Mouse (Mus musculus): ENCODE measurements around the gene Ccnb1ip1. TPM values are rescaled to one million over a fixed set of nuclear protein-coding genes. Genes with fewer than 3 reads are reported as not detected.
"Not testable (repeated sequence)": the region's sequence is repeated elsewhere in the genome, so short reads cannot be mapped to it uniquely, and the experiment has no call there.

The Ccnb1ip1 gene
- polyA plus RNA-seq, 1 experiment = not detected

GRCm38 (mm10) chr14:50813060-50813459 lies 5.5 kb upstream of the Ccnb1ip1 start:
- no peak for TF ChIP-seq CTCF (IDR thresholded peaks at IDR 0.05; ENCODE audit: insufficient read depth, low read depth, low read length)
- no peak for TF ChIP-seq POLR2A (IDR thresholded peaks at IDR 0.05; ENCODE audit: insufficient read depth, low read depth, low read length)
- Histone ChIP-seq H3K27ac (ENCODE audit: insufficient read depth, low read depth, low read length) (no peak overlapping the region), H3K4me1 (ENCODE audit: control insufficient read depth, insufficient read depth, low read length) (peaks cover 3% of the 10 kb centered on the region; the same call in 1 of the 2 replicates), H3K4me3 (ENCODE audit: insufficient read depth, low read depth, low read length) (no peak overlapping the region)
- 91% methylated on average over 2 of the region's 2 CpGs for WGBS

- H3K4me1 ChIP-seq (ENCODE audit: control insufficient read depth, insufficient read depth, low read length); H3K27ac ChIP-seq (ENCODE audit: insufficient read depth, low read depth, low read length); H3K4me3 ChIP-seq (ENCODE audit: insufficient read depth, low read depth, low read length): not testable (repeated sequence)
- WGBS = 79% methylated on average over 5 of the region's 5 CpGs
Observed at GRCm38 (mm10) chr14:50806469-50806868, 1.1 kb downstream of the Ccnb1ip1 start.

GRCm38 (mm10) chr14:50804683-50805082 lies 2.8 kb downstream of the Ccnb1ip1 start:
- no peak overlapping the region for H3K4me3 ChIP-seq (ENCODE audit: insufficient read depth, low read depth, low read length)
- TF ChIP-seq POLR2A (IDR thresholded peaks at IDR 0.05; ENCODE audit: insufficient read depth, low read depth, low read length) (no peak), CTCF (IDR thresholded peaks at IDR 0.05; ENCODE audit: insufficient read depth, low read depth, low read length) (no peak)
- H3K27ac ChIP-seq (ENCODE audit: insufficient read depth, low read depth, low read length) = no peak overlapping the region
- H3K4me1 ChIP-seq (ENCODE audit: control insufficient read depth, insufficient read depth, low read length) = peaks cover 3% of the 10 kb centered on the region; the same call in 1 of the 2 replicates
- WGBS = 79% methylated on average over 13 of the region's 13 CpGs

GRCm38 (mm10) chr14:50802843-50803562 lies 4.5 kb downstream of the Ccnb1ip1 start:
- WGBS = 54% methylated on average over 4 of the region's 4 CpGs
- TF ChIP-seq POLR2A (IDR thresholded peaks at IDR 0.05; ENCODE audit: insufficient read depth, low read depth, low read length) (no peak), CTCF (IDR thresholded peaks at IDR 0.05; ENCODE audit: insufficient read depth, low read depth, low read length) (no peak)
- Histone ChIP-seq H3K4me1 (ENCODE audit: control insufficient read depth, insufficient read depth, low read length) (no peaks in the 10 kb centered on the region), H3K27ac (ENCODE audit: insufficient read depth, low read depth, low read length) (no peak overlapping the region), H3K4me3 (ENCODE audit: insufficient read depth, low read depth, low read length) (no peak overlapping the region)

- 89% methylated on average over 6 of the region's 6 CpGs for WGBS
- TF ChIP-seq CTCF (IDR thresholded peaks at IDR 0.05; ENCODE audit: insufficient read depth, low read depth, low read length) = no peak
- TF ChIP-seq POLR2A (IDR thresholded peaks at IDR 0.05; ENCODE audit: insufficient read depth, low read depth, low read length) = no peak
- Histone ChIP-seq H3K27ac (ENCODE audit: insufficient read depth, low read depth, low read length) (no peak overlapping the region), H3K4me1 (ENCODE audit: control insufficient read depth, insufficient read depth, low read length) (no peaks in the 10 kb centered on the region), H3K4me3 (ENCODE audit: insufficient read depth, low read depth, low read length) (no peak overlapping the region)
Observed at GRCm38 (mm10) chr14:50802441-50802840, 5.1 kb downstream of the Ccnb1ip1 start.

GRCm38 (mm10) chr14:50799502-50800259 lies 7.9 kb downstream of the Ccnb1ip1 start:
- TF ChIP-seq CTCF (IDR thresholded peaks at IDR 0.05; ENCODE audit: insufficient read depth, low read depth, low read length) (no peak), POLR2A (IDR thresholded peaks at IDR 0.05; ENCODE audit: insufficient read depth, low read depth, low read length) (no peak)
- H3K4me3 ChIP-seq (ENCODE audit: insufficient read depth, low read depth, low read length) = no peak overlapping the region
- no peak overlapping the region for H3K27ac ChIP-seq (ENCODE audit: insufficient read depth, low read depth, low read length)
- H3K4me1 ChIP-seq (ENCODE audit: control insufficient read depth, insufficient read depth, low read length) = no peaks in the 10 kb centered on the region
- WGBS = 2% methylated on average over 3 of the region's 3 CpGs

- H3K27ac ChIP-seq (ENCODE audit: insufficient read depth, low read depth, low read length) = no peak overlapping the region
- H3K4me3 ChIP-seq (ENCODE audit: insufficient read depth, low read depth, low read length) = no peak overlapping the region
- H3K4me1 ChIP-seq (ENCODE audit: control insufficient read depth, insufficient read depth, low read length) = no peaks in the 10 kb centered on the region
- TF ChIP-seq POLR2A (IDR thresholded peaks at IDR 0.05; ENCODE audit: insufficient read depth, low read depth, low read length) = no peak
- TF ChIP-seq CTCF (IDR thresholded peaks at IDR 0.05; ENCODE audit: insufficient read depth, low read depth, low read length) = no peak
- 66% methylated on average over 2 of the region's 2 CpGs for WGBS
Observed at GRCm38 (mm10) chr14:50798512-50798911, 9.0 kb downstream of the Ccnb1ip1 start.

GRCm38 (mm10) chr14:50796464-50796863 lies 11.1 kb downstream of the Ccnb1ip1 start:
- TF ChIP-seq CTCF (IDR thresholded peaks at IDR 0.05; ENCODE audit: insufficient read depth, low read depth, low read length) (no peak), POLR2A (IDR thresholded peaks at IDR 0.05; ENCODE audit: insufficient read depth, low read depth, low read length) (no peak)
- Histone ChIP-seq H3K4me1 (ENCODE audit: control insufficient read depth, insufficient read depth, low read length) (no peaks in the 10 kb centered on the region), H3K27ac (ENCODE audit: insufficient read depth, low read depth, low read length) (no peak overlapping the region), H3K4me3 (ENCODE audit: insufficient read depth, low read depth, low read length) (no peak overlapping the region)
- 92% methylated on average over 1 of the region's 1 CpGs for WGBS

- TF ChIP-seq CTCF (IDR thresholded peaks at IDR 0.05; ENCODE audit: insufficient read depth, low read depth, low read length) (no peak), POLR2A (IDR thresholded peaks at IDR 0.05; ENCODE audit: insufficient read depth, low read depth, low read length) (no peak)
- 88% methylated on average over 4 of the region's 4 CpGs for WGBS
- Histone ChIP-seq H3K27ac (ENCODE audit: insufficient read depth, low read depth, low read length) (no peak overlapping the region), H3K4me3 (ENCODE audit: insufficient read depth, low read depth, low read length) (no peak overlapping the region), H3K4me1 (ENCODE audit: control insufficient read depth, insufficient read depth, low read length) (no peaks in the 10 kb centered on the region)
Observed at GRCm38 (mm10) chr14:50795965-50796364, 11.6 kb downstream of the Ccnb1ip1 start.
